Mouse (Mus musculus) Patski (cell line): ENCODE data around the gene Ube2g2. TPM values are rescaled to one million over a fixed set of nuclear protein-coding genes. Genes with fewer than 3 reads are reported as not detected.

Experiments used
- ATAC-seq: fragments of 100-300 bp; one replicate; pipeline ENCODE4 v1.8.0; 2021
- CTCF ChIA-PET: fragments of 350-600 bp; sonication (Branson Sonifier 250); formaldehyde crosslinking; loops from one replicate; lab custom pipeline; 2022; ENCODE audit warnings: inconsistent platforms; lab: Charles Lee
- POLR2A ChIA-PET: fragments of 350-600 bp; sonication (Branson Sonifier 250); formaldehyde crosslinking; loops from one replicate; lab custom pipeline; 2022; ENCODE audit warnings: antibody characterized with exemption, inconsistent platforms; lab: Charles Lee
- DNase-seq: peaks from one replicate; pipeline ENCODE4 v3.0.0-alpha.2; 2011; ENCODE audit warnings: low read depth, low spot score
- H3K27me3 ChIP-seq: fragments of 371-371 bp; one replicate; pipeline ENCODE4 v1.5.1; 2021
- CTCF ChIP-seq: fragments of 100-300 bp; IDR thresholded peaks from one replicate; pipeline ENCODE4 v1.5.1; 2021
- in situ Hi-C: fragments of 300-500 bp; cut with MboI; formaldehyde crosslinking; loops from 3 replicates; pipeline ENCODE4 v1.11.1; 2018; ENCODE audit warnings: low pct_unique_long_range_greater_than_20kb, mixed read lengths
- polyA plus RNA-seq: library from polyadenylated mRNA; unstranded; gene quantifications from one replicate; pipeline ENCODE4 v1.2.3, GENCODE M21; 2021

The Ube2g2 gene
- polyA plus RNA-seq, 1 experiment from 2014 or later = 67.6 TPM

DNA sequence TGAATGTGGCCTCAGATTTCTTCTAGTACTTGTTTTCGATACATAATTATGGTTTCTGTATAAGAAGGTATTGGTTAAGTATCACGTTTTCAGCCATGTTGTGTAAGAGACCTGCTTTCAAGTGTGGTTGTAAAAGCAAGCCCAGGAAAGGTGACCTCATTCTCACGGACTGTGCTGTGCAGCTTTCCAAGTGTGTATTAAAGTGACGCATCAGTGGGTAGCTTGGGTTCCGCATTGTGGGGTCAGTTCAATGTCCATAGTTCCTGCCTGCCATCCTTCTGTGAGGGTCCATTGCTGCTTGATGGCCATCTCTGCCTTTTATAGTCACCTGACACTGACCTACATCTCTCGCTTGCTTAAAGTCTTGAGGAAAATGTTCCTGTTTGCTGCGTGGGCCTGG is 5.1 kb upstream of the Ube2g2 start:
- in situ Hi-C loops = no loop called here
- no peak for DNase-seq
- no peaks in the 10 kb centered on the region for H3K27me3 ChIP-seq
- POLR2A ChIA-PET = no interaction called here
- no peak for ATAC-seq
- TF ChIP-seq CTCF = no peak
- CTCF ChIA-PET = interaction anchor here (1.2 kb wide), 1 partner anchor 10 kb away, joined by 3 read pairs; no protein-coding TSS in a partner anchor

GRCm38 (mm10) chr10:77621546-77621945 is 529 bp upstream of the Ube2g2 start:
- in situ Hi-C loops = no loop called here
- CTCF ChIA-PET = no interaction called here
- no peak for TF ChIP-seq CTCF
- ATAC-seq = no peak
- POLR2A ChIA-PET = interaction anchor here (1.0 to 2.0 kb wide), 2 partner anchors 10 to 17 kb away, joined by 3 to 4 read pairs; no protein-coding TSS in a partner anchor
- H3K27me3 ChIP-seq = no peaks in the 10 kb centered on the region
- no peak for DNase-seq

- in situ Hi-C loops = no loop called here
- no peak for DNase-seq
- CTCF ChIA-PET = interaction anchor here (1.3 kb wide), 1 partner anchor 43 kb away, joined by 3 read pairs; no protein-coding TSS in a partner anchor
These were observed 1.0 kb downstream of the Ube2g2 start for GRCm38 (mm10) chr10:77623069-77623492.

DNA sequence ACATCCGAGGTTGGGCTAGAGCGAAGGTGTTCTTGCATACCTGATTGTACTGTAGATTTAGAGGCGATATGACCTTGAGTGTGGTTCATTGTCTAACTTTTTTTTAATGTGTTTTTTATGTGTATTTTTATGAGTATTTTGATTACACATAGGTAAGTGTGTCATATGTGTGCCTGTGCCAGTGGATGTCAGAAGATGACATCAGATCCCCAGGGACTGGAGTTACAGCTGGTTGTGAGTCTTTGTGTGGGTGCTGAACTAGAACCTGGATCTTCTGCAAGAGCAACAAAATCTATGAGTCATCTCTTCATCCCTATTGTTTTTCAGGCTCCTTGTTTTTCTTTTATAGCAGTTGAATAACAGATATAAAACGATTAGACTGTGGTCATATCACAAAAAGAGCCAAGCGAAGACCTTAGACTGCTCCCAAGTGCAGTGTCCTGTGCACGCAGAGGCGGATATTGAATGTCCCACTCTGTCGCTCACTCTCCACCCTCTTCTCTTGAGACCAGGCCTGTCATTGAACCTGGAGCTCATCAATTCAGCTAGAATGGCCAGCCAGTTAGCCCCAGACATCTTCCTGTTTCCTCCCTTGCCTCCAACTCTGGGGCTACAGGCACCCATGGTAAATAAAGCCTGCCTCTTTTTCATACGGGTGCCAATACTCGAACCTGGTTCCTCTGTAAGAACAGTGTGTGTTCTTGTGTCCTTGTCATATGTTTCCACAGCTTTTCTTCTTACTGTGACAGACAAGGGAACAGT is 1.7 kb downstream of the Ube2g2 start:
- in situ Hi-C loops = no loop called here
- CTCF ChIA-PET = interaction anchor here (1.3 kb wide), 1 partner anchor 43 kb away, joined by 3 read pairs; no protein-coding TSS in a partner anchor
- POLR2A ChIA-PET = interaction anchor here (0.7 kb wide), 1 partner anchor 17 kb away, joined by 3 read pairs; no protein-coding TSS in a partner anchor
- TF ChIP-seq CTCF = no peak
- no peak for DNase-seq
- ATAC-seq = no peak
- no peaks in the 10 kb centered on the region for H3K27me3 ChIP-seq

More at GRCm38 (mm10) chr10:77623069-77623492, 1.0 kb downstream of the Ube2g2 start:
- no peak for ATAC-seq
- H3K27me3 ChIP-seq = no peaks in the 10 kb centered on the region
- no peak for TF ChIP-seq CTCF
- POLR2A ChIA-PET = interaction anchor here (0.7 to 2.0 kb wide), 2 partner anchors 15 to 16 kb away, joined by 3 to 4 read pairs; no protein-coding TSS in a partner anchor

DNA sequence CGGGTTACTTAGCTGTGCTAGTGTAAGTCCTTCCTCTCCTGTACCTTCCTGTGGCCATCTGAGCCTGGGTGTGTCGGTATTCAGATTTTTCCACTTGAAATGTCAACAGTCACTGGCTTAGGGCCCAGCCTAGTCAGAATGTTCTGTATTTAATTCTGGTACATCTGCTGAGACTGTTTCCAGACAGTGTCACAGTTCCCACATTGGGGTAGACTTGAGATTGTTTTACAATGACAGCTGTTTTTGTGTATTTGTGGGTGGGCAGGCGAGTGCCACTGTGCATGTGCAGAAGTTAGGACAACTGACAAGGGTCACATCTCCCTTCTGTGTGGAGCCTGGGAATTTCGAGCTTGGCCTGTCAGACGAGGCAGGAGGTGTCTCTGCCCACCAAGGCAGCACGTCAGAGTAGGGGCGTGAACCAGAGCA is 2.5 kb downstream of the Ube2g2 start:
- ATAC-seq (no peak), DNase-seq (no peak)
- CTCF ChIA-PET = no interaction called here
- no peaks in the 10 kb centered on the region for H3K27me3 ChIP-seq
- in situ Hi-C loops = no loop called here
- POLR2A ChIA-PET = no interaction called here
- TF ChIP-seq CTCF = no peak

DNA sequence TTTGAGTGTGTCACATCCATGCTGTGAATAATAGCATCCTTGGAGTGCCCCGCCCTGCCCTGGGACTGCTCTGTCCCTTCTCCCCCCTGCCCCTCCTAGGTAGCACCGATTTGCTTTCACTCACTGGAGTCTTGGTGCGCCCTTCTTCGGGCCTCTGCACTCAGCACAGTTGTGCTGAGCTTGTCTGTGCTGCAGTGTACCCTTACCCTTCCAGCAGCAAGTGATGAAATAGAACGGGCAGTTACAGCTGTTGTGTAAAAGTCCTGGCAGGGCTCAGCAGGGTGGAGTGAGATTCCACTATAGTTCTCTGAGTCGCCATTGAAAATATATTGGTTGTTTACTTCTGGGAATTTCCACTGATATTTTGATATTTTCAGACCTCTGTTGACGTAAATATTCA is 4.0 kb downstream of the Ube2g2 start:
- ChIA-PET POLR2A (no interaction called here), CTCF (no interaction called here)
- in situ Hi-C loops = no loop called here
- TF ChIP-seq CTCF = no peak
- ATAC-seq (no peak), DNase-seq (no peak)
- H3K27me3 ChIP-seq = no peaks in the 10 kb centered on the region

GRCm38 (mm10) chr10:77626591-77626990 is 4.5 kb downstream of the Ube2g2 start:
- ChIA-PET CTCF (interaction anchor here (0.8 to 2.1 kb wide), 6 partner anchors 16 to 249 kb away, joined by 3 to 5 read pairs (median 3); no protein-coding TSS in a partner anchor), POLR2A (no interaction called here)
- ATAC-seq (no peak), DNase-seq (no peak)
- TF ChIP-seq CTCF = no peak
- in situ Hi-C loops = no loop called here
- no peaks in the 10 kb centered on the region for H3K27me3 ChIP-seq

DNA sequence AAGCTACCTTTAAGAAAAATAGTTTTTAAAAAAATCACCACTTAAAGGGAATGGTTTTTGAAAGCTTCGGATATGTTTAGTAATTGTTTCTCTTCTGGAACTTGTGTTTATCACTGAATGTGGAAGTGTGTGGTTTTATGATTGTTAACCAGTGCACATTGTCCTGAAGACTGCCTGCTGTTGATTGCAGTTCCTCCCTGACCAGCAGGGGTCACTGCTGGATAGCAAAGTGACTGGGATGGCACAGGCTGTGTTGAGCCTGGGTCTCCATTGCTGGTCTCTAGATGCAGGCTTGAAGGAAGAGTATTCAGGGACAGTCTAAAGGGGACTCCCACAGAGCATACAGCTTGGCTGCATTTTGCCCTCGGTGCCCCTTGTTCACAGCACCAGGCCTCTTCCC is 5.4 kb downstream of the Ube2g2 start:
- ATAC-seq = no peak
- no peak for DNase-seq
- H3K27me3 ChIP-seq = no peaks in the 10 kb centered on the region
- TF ChIP-seq CTCF = no peak
- ChIA-PET POLR2A (no interaction called here), CTCF (interaction anchor here (0.7 to 2.1 kb wide), 12 partner anchors 11 to 297 kb away, joined by 3 to 5 read pairs (median 3); no protein-coding TSS in a partner anchor)
- in situ Hi-C loops = no loop called here

DNA sequence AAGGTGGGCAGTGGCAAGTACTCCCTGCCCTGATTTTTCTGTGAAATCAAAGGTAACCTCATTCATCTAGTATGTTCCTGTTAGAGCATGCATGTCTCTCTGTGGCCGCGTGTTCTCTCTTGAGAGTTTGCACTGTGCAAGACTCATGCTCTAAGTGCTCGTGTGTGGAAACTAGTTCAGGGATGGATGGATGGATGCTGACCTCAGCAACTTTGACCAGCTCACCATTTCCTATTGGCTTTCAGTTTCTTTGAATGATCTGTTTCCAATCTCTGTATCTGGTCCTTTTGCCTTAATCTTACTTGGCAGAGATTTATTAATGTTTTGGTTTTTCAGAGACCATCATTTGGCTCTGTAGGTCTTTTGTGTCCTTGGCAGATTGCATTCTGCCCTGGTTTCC is 7.1 kb downstream of the Ube2g2 start:
- ATAC-seq (no peak), DNase-seq (no peak)
- POLR2A ChIA-PET = no interaction called here
- CTCF ChIA-PET = no interaction called here
- no peaks in the 10 kb centered on the region for H3K27me3 ChIP-seq
- TF ChIP-seq CTCF = no peak
- in situ Hi-C loops = no loop called here

DNA sequence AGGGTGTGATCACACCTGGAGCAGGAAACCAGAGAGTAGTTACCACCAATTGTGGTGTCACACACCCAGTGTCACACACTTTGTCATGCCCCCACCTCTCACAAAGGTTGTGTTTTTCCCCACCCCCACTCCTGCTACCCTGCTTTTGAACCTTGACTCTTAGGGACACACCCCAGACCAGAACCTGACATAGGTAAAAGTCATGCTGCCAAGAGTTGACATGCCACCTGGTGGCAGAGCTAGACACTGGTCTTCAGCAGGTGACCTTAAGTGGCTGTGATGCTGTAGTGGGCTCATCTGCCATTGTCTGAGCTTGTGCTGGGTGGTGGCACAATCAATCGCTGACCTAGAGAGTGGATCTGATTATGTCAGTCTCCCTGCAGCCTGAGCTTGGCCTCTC is 7.9 kb downstream of the Ube2g2 start:
- no peak for TF ChIP-seq CTCF
- ATAC-seq = no peak
- in situ Hi-C loops = loop anchor here (10.0 kb wide), 1 partner anchor 345 kb away; the partner anchor contains the start of genes 1810043G02Rik and Trpm2
- H3K27me3 ChIP-seq = no peaks in the 10 kb centered on the region
- CTCF ChIA-PET = no interaction called here
- no peak for DNase-seq
- POLR2A ChIA-PET = no interaction called here

- in situ Hi-C loops = loop anchor here (10.0 kb wide), 1 partner anchor 341 kb away; the partner anchor contains the start of genes 1810043G02Rik and Trpm2
- DNase-seq (no peak), ATAC-seq (no peak)
- ChIA-PET POLR2A (no interaction called here), CTCF (interaction anchor here (0.9 kb wide), 1 partner anchor 11 kb away, joined by 3 read pairs; no protein-coding TSS in a partner anchor)
- TF ChIP-seq CTCF = no peak
- no peaks in the 10 kb centered on the region for H3K27me3 ChIP-seq
These were observed 11.9 kb downstream of the Ube2g2 start for GRCm38 (mm10) chr10:77634016-77634415.
